Mouse (Mus musculus) liver, embryonic 14.5 days (tissue): ENCODE measurements at regions not wholly inside any gene's neighbourhood (a gene's known extent, or its start where the extent isn't known, plus 50 kb on each side); places are given as distances from the start of the nearest gene placed in this dataset.

Source experiments
- ATAC-seq: fragments of 200-750 bp; cut with Nextera tagmentation; 2 replicates; pipeline ENCODE4 v1.8.0; 2017; ENCODE audit warnings: moderate number of reproducible peaks, mild to moderate bottlenecking, moderate library complexity; ENCODE audit not compliant: insufficient read depth
- DNase-seq, 3 experiments: peaks; one replicate each; pipeline ENCODE4 v3.0.0-alpha.2; 2012 to 2013; ENCODE audit warnings: low read depth in 3 of 3, low spot score in 3 of 3
- H3K27ac ChIP-seq: fragments of 300-500 bp; sonication (generic); 2 replicates; pipeline ENCODE4 v1.5.1; 2014; ENCODE audit warnings: moderate library complexity, mild to moderate bottlenecking, control low read depth, inconsistent platforms
- H3K27me3 ChIP-seq: fragments of 300-500 bp; sonication (generic); 2 replicates; pipeline ENCODE4 v1.6.1; 2014; ENCODE audit warnings: mild to moderate bottlenecking, low read length, moderate library complexity; ENCODE audit not compliant: control insufficient read depth, insufficient read depth
- H3K36me3 ChIP-seq: fragments of 300-500 bp; sonication (generic); replicated peaks from 2 replicates; pipeline ENCODE4 v1.6.1; 2014; ENCODE audit warnings: low read depth; ENCODE audit not compliant: control insufficient read depth, insufficient read depth
- H3K4me1 ChIP-seq, 2 experiments: fragments of 200-500 bp in 1 of 2; fragments of 300-500 bp in 1 of 2; sonication (generic) in 1 of 2; replicated peaks; 2 replicates each; pipeline ENCODE4 v1.6.1; 2012 to 2014; ENCODE audit warnings: antibody characterized with exemption in 1 of 2, inconsistent platforms in 1 of 2, low read length in 1 of 2; ENCODE audit not compliant: control insufficient read depth in 2 of 2, insufficient read depth in 2 of 2
- H3K4me2 ChIP-seq: fragments of 300-500 bp; sonication (generic); 2 replicates; pipeline ENCODE4 v1.6.1; 2014; ENCODE audit warnings: low read depth, mild to moderate bottlenecking, control low read depth, moderate library complexity
- H3K4me3 ChIP-seq, 2 experiments: fragments of 200-500 bp in 1 of 2; fragments of 300-500 bp in 1 of 2; sonication (generic) in 1 of 2; 2 replicates each; pipeline ENCODE4 v1.5.1; 2012 to 2014; ENCODE audit warnings: low read depth in 2 of 2, low read length in 2 of 2, mild to moderate bottlenecking in 2 of 2, control low read depth in 1 of 2, inconsistent platforms in 1 of 2, moderate library complexity in 1 of 2; ENCODE audit not compliant: insufficient read depth in 1 of 2
- H3K9ac ChIP-seq: fragments of 300-500 bp; sonication (generic); replicated peaks from 2 replicates; pipeline ENCODE4 v1.6.1; 2014; ENCODE audit warnings: mild to moderate bottlenecking, control low read depth, moderate library complexity
- H3K9me3 ChIP-seq: fragments of 300-500 bp; sonication (generic); 2 replicates; pipeline ENCODE4 v1.6.1; 2016; ENCODE audit warnings: low read length, mixed read lengths; ENCODE audit not compliant: control insufficient read depth
- CTCF ChIP-seq: IDR thresholded peaks from 2 replicates; pipeline ENCODE4 v1.5.1; 2016; ENCODE audit warnings: antibody characterized with exemption, low read depth, control low read depth
- EP300 ChIP-seq: IDR thresholded peaks from 2 replicates; pipeline ENCODE4 v1.6.1; 2016; ENCODE audit warnings: antibody characterized with exemption, low read depth
- WGBS: fragments of 180-500 bp; shearing (Covaris S2); extraction: QIAGEN DNeasy Blood & Tissue Kit; methylation state at CpG from one replicate; pipeline ENCODE4 v1.1.7; 2014; ENCODE audit not compliant: insufficient replicate concordance; 5-methylcytosine and 5-hydroxymethylcytosine counted together

- Histone ChIP-seq H3K9ac (no peak overlapping the region), H3K4me2 (no peak overlapping the region), H3K4me1 (no peaks in the 10 kb centered on the region; a peak in 1 of 4 replicates), H3K27ac (no peak overlapping the region), H3K27me3 (no peaks in the 10 kb centered on the region), H3K9me3 (no peaks in the 10 kb centered on the region), H3K4me3 (no peak overlapping the region), H3K36me3 (no peaks in the 10 kb centered on the region)
- DNase-seq: no peak
- TF ChIP-seq CTCF: no peak
- no peak for TF ChIP-seq EP300
- WGBS: 26% methylated on average over 3 of the region's 3 CpGs
- no peak for ATAC-seq
Observed at GRCm38 (mm10) chr3:148491287-148491686, 499.1 kb downstream of the Adgrl2 start.

- TF ChIP-seq CTCF (no peak), EP300 (no peak)
- no peaks in the 10 kb centered on the region for H3K9me3 ChIP-seq
- H3K4me1 ChIP-seq: no peaks in the 10 kb centered on the region; a peak in 1 of 4 replicates
- no peak overlapping the region for H3K9ac ChIP-seq
- no peaks in the 10 kb centered on the region for H3K36me3 ChIP-seq
- WGBS: 59% methylated on average over 4 of the region's 4 CpGs
- no peak overlapping the region for H3K27ac ChIP-seq
- DNase-seq: no peak
- H3K27me3 ChIP-seq: no peaks in the 10 kb centered on the region
- H3K4me3 ChIP-seq: no peak overlapping the region
- H3K4me2 ChIP-seq: no peak overlapping the region
- ATAC-seq: no peak
Observed at GRCm38 (mm10) chr3:148489201-148489600, 501.2 kb downstream of the Adgrl2 start.

GRCm38 (mm10) chr3:148487949-148488348, 502.4 kb downstream of the Adgrl2 start:
- no peaks in the 10 kb centered on the region; a peak in 1 of 4 replicates for H3K4me1 ChIP-seq

GRCm38 (mm10) chr3:148475862-148476261, 514.5 kb downstream of the Adgrl2 start:
- no peak overlapping the region for H3K4me2 ChIP-seq

More at GRCm38 (mm10) chr3:148487949-148488348, 502.4 kb downstream of the Adgrl2 start:
- DNase-seq (no peak), ATAC-seq (no peak)
- Histone ChIP-seq H3K4me2 (no peak overlapping the region), H3K4me3 (no peak overlapping the region), H3K9ac (no peak overlapping the region), H3K27ac (no peak overlapping the region), H3K36me3 (no peaks in the 10 kb centered on the region), H3K9me3 (no peaks in the 10 kb centered on the region), H3K27me3 (no peaks in the 10 kb centered on the region)
- 65% methylated on average over 5 of the region's 5 CpGs for WGBS
- TF ChIP-seq EP300 (no peak), CTCF (no peak)

GRCm38 (mm10) chr3:148472943-148473444, 517.4 kb downstream of the Adgrl2 start:
- Histone ChIP-seq H3K36me3 (no peaks in the 10 kb centered on the region), H3K27me3 (no peaks in the 10 kb centered on the region), H3K9me3 (no peaks in the 10 kb centered on the region), H3K4me2 (no peak overlapping the region), H3K9ac (no peak overlapping the region), H3K4me3 (no peak overlapping the region), H3K4me1 (no peaks in the 10 kb centered on the region), H3K27ac (no peak overlapping the region)
- ATAC-seq (no peak), DNase-seq (no peak)
- WGBS: 65% methylated on average over 6 of the region's 6 CpGs
- no peak for TF ChIP-seq CTCF
- no peak for TF ChIP-seq EP300

More at GRCm38 (mm10) chr3:148475862-148476261, 514.5 kb downstream of the Adgrl2 start:
- 64% methylated on average over 8 of the region's 8 CpGs for WGBS
- Histone ChIP-seq H3K4me1 (no peaks in the 10 kb centered on the region), H3K9ac (no peak overlapping the region), H3K9me3 (no peaks in the 10 kb centered on the region), H3K4me3 (no peak overlapping the region), H3K36me3 (no peaks in the 10 kb centered on the region), H3K27ac (no peak overlapping the region), H3K27me3 (no peaks in the 10 kb centered on the region)
- ATAC-seq (no peak), DNase-seq (no peak)
- TF ChIP-seq EP300 (no peak), CTCF (no peak)
